Mouse (Mus musculus): ENCODE measurements around the gene Abhd2. TPM values are rescaled to one million over a fixed set of nuclear protein-coding genes. Genes with fewer than 3 reads are reported as not detected.
A peak's percentile ranks its signal among the peaks of the same experiment; 100 is the strongest.

Gene Abhd2
- polyA plus RNA-seq, 1 experiment from 2014 or later = 11.6 TPM

- no peaks in the 10 kb centered on the region for H3K27me3 ChIP-seq (ENCODE audit: control insufficient read depth, insufficient read depth, low read length)
- H3K4me1 ChIP-seq (ENCODE audit: control insufficient read depth, insufficient read depth, low read length) = no peaks in the 10 kb centered on the region
- H3K4me2 ChIP-seq = no peak overlapping the region
- no peak overlapping the region for H3K4me3 ChIP-seq (ENCODE audit: low read depth, low read length)
- WGBS = 88% methylated on average over 8 of the region's 8 CpGs
- DNase-seq (ENCODE audit: low spot score, missing footprints) (peak; percentile 61), ATAC-seq (ENCODE audit: low FRiP score) (no peak)
- peaks cover 3% of the 10 kb centered on the region for H3K36me3 ChIP-seq (ENCODE audit: control insufficient read depth, insufficient read depth, low read length)
- H3K9ac ChIP-seq (ENCODE audit: low read length) = no peak overlapping the region
- no peak overlapping the region for H3K27ac ChIP-seq (ENCODE audit: low read depth, low read length)
- no peaks in the 10 kb centered on the region for H3K9me3 ChIP-seq (ENCODE audit: control insufficient read depth, low read length)
Observed at GRCm38 (mm10) chr7:79363370-79364043, 90.5 kb downstream of the Abhd2 start.

GRCm38 (mm10) chr7:79368664-79369063, 95.7 kb downstream of the Abhd2 start:
- no peaks in the 10 kb centered on the region for H3K9me3 ChIP-seq (ENCODE audit: control insufficient read depth, low read length)
- ATAC-seq (ENCODE audit: low FRiP score) = no peak

GRCm38 (mm10) chr7:79369416-79369815, 96.4 kb downstream of the Abhd2 start:
- Histone ChIP-seq H3K4me2 (no peak overlapping the region), H3K4me1 (ENCODE audit: control insufficient read depth, insufficient read depth, low read length) (no peaks in the 10 kb centered on the region), H3K9ac (ENCODE audit: low read length) (no peak overlapping the region), H3K27me3 (ENCODE audit: control insufficient read depth, insufficient read depth, low read length) (no peaks in the 10 kb centered on the region), H3K4me3 (ENCODE audit: low read depth, low read length) (no peak overlapping the region), H3K27ac (ENCODE audit: low read depth, low read length) (no peak overlapping the region), H3K36me3 (ENCODE audit: control insufficient read depth, insufficient read depth, low read length) (no peaks in the 10 kb centered on the region), H3K9me3 (ENCODE audit: control insufficient read depth, low read length) (no peaks in the 10 kb centered on the region)
- DNase-seq (ENCODE audit: low spot score, missing footprints) (no peak), ATAC-seq (ENCODE audit: low FRiP score) (no peak)
- WGBS = 49% methylated on average over 4 of the region's 4 CpGs

More at GRCm38 (mm10) chr7:79368664-79369063, 95.7 kb downstream of the Abhd2 start:
- H3K9ac ChIP-seq (ENCODE audit: low read length) = no peak overlapping the region
- no peak overlapping the region for H3K27ac ChIP-seq (ENCODE audit: low read depth, low read length)
- no peak overlapping the region for H3K4me2 ChIP-seq
- DNase-seq (ENCODE audit: low spot score, missing footprints) = no peak
- WGBS = 84% methylated on average over 5 of the region's 5 CpGs
- no peak overlapping the region for H3K4me3 ChIP-seq (ENCODE audit: low read depth, low read length)
- no peaks in the 10 kb centered on the region for H3K27me3 ChIP-seq (ENCODE audit: control insufficient read depth, insufficient read depth, low read length)
- no peaks in the 10 kb centered on the region for H3K36me3 ChIP-seq (ENCODE audit: control insufficient read depth, insufficient read depth, low read length)
- H3K4me1 ChIP-seq (ENCODE audit: control insufficient read depth, insufficient read depth, low read length) = no peaks in the 10 kb centered on the region

- no peaks in the 10 kb centered on the region for H3K27me3 ChIP-seq (ENCODE audit: control insufficient read depth, insufficient read depth, low read length)
- H3K9ac ChIP-seq (ENCODE audit: low read length) = no peak overlapping the region
- DNase-seq (ENCODE audit: low spot score, missing footprints) (peak; percentile 96), ATAC-seq (ENCODE audit: low FRiP score) (peak; percentile 77; the same call in 1 of the 2 replicates)
- no peak overlapping the region for H3K27ac ChIP-seq (ENCODE audit: low read depth, low read length)
- no peak overlapping the region for H3K4me3 ChIP-seq (ENCODE audit: low read depth, low read length)
- WGBS = 51% methylated on average over 10 of the region's 10 CpGs
- H3K4me2 ChIP-seq = no peak overlapping the region
- no peaks in the 10 kb centered on the region for H3K4me1 ChIP-seq (ENCODE audit: control insufficient read depth, insufficient read depth, low read length)
- H3K36me3 ChIP-seq (ENCODE audit: control insufficient read depth, insufficient read depth, low read length) = no peaks in the 10 kb centered on the region
- no peaks in the 10 kb centered on the region for H3K9me3 ChIP-seq (ENCODE audit: control insufficient read depth, low read length)
Observed at GRCm38 (mm10) chr7:79371321-79371879, 98.4 kb downstream of the Abhd2 start.

- H3K9me3 ChIP-seq (ENCODE audit: control insufficient read depth, low read length) = no peaks in the 10 kb centered on the region
- H3K36me3 ChIP-seq (ENCODE audit: control insufficient read depth, insufficient read depth, low read length) = no peaks in the 10 kb centered on the region
- H3K27ac ChIP-seq (ENCODE audit: low read depth, low read length) = no peak overlapping the region
- DNase-seq (ENCODE audit: low spot score, missing footprints) = no peak
- no peak for ATAC-seq (ENCODE audit: low FRiP score)
- H3K4me1 ChIP-seq (ENCODE audit: control insufficient read depth, insufficient read depth, low read length) = no peaks in the 10 kb centered on the region
- no peak overlapping the region for H3K4me3 ChIP-seq (ENCODE audit: low read depth, low read length)
- no peak overlapping the region for H3K9ac ChIP-seq (ENCODE audit: low read length)
- H3K27me3 ChIP-seq (ENCODE audit: control insufficient read depth, insufficient read depth, low read length) = no peaks in the 10 kb centered on the region
- no peak overlapping the region for H3K4me2 ChIP-seq
Observed at GRCm38 (mm10) chr7:79374017-79374416, 101.0 kb downstream of the Abhd2 start.

GRCm38 (mm10) chr7:79375594-79375993, 102.6 kb downstream of the Abhd2 start:
- DNase-seq (ENCODE audit: low spot score, missing footprints) (no peak), ATAC-seq (ENCODE audit: low FRiP score) (no peak)
- Histone ChIP-seq H3K9ac (ENCODE audit: low read length) (no peak overlapping the region), H3K27ac (ENCODE audit: low read depth, low read length) (no peak overlapping the region), H3K4me3 (ENCODE audit: low read depth, low read length) (no peak overlapping the region), H3K27me3 (ENCODE audit: control insufficient read depth, insufficient read depth, low read length) (no peaks in the 10 kb centered on the region), H3K36me3 (ENCODE audit: control insufficient read depth, insufficient read depth, low read length) (no peaks in the 10 kb centered on the region), H3K4me2 (no peak overlapping the region), H3K9me3 (ENCODE audit: control insufficient read depth, low read length) (no peaks in the 10 kb centered on the region), H3K4me1 (ENCODE audit: control insufficient read depth, insufficient read depth, low read length) (no peaks in the 10 kb centered on the region)
- 69% methylated on average over 5 of the region's 5 CpGs for WGBS

- Histone ChIP-seq H3K36me3 (ENCODE audit: control insufficient read depth, insufficient read depth, low read length) (no peaks in the 10 kb centered on the region), H3K4me1 (ENCODE audit: control insufficient read depth, insufficient read depth, low read length) (no peaks in the 10 kb centered on the region), H3K9ac (ENCODE audit: low read length) (no peak overlapping the region), H3K9me3 (ENCODE audit: control insufficient read depth, low read length) (no peaks in the 10 kb centered on the region), H3K4me2 (no peak overlapping the region), H3K27me3 (ENCODE audit: control insufficient read depth, insufficient read depth, low read length) (no peaks in the 10 kb centered on the region), H3K4me3 (ENCODE audit: low read depth, low read length) (no peak overlapping the region), H3K27ac (ENCODE audit: low read depth, low read length) (no peak overlapping the region)
- no peak for ATAC-seq (ENCODE audit: low FRiP score)
- no peak for DNase-seq (ENCODE audit: low spot score, missing footprints)
- WGBS = 87% methylated on average over 10 of the region's 10 CpGs
Observed at GRCm38 (mm10) chr7:79376516-79377275, 103.7 kb downstream of the Abhd2 start.

- ATAC-seq (ENCODE audit: low FRiP score) (no peak), DNase-seq (ENCODE audit: low spot score, missing footprints) (peak; percentile 79)
- Histone ChIP-seq H3K9me3 (ENCODE audit: control insufficient read depth, low read length) (no peaks in the 10 kb centered on the region), H3K4me2 (no peak within 1 kb of the TSS), H3K27ac (ENCODE audit: low read depth, low read length) (no peak within 1 kb of the TSS), H3K36me3 (ENCODE audit: control insufficient read depth, insufficient read depth, low read length) (no peaks in the 10 kb centered on the region), H3K9ac (ENCODE audit: low read length) (no peak within 1 kb of the TSS), H3K4me1 (ENCODE audit: control insufficient read depth, insufficient read depth, low read length) (no peaks in the 10 kb centered on the region), H3K27me3 (ENCODE audit: control insufficient read depth, insufficient read depth, low read length) (no peaks in the 10 kb centered on the region), H3K4me3 (ENCODE audit: low read depth, low read length) (no peak within 1 kb of the TSS)
- 57% methylated on average over 16 of the region's 16 CpGs for WGBS
Observed at GRCm38 (mm10) chr7:79386422-79387133, 113.6 kb downstream of the Abhd2 start, which contains the start of gene Rlbp1. Gene Rlbp1, minus strand, starts transcription at chr7:79387048.

All from midbrain, embryonic 11.5 days (tissue).